Mouse (Mus musculus) heart, adult 2 months (tissue): Measurements from ENCODE around the gene Gm4881. TPM values are rescaled to one million over a fixed set of nuclear protein-coding genes. Genes with fewer than 3 reads are reported as not detected.

ENCODE experiments used
- DNase-seq, 2 experiments: peaks; one replicate each; pipeline ENCODE4 v3.0.0; 2021
- H3K27ac ChIP-seq: fragments of 200-600 bp; 2 replicates; pipeline ENCODE4 v1.8.1; 2022
- H3K27me3 ChIP-seq: fragments of 200-500 bp; 2 replicates; pipeline ENCODE4 v1.6.1; 2012; ENCODE audit warnings: mild to moderate bottlenecking, low read length, inconsistent platforms, mixed read lengths; ENCODE audit not compliant: control insufficient read depth, insufficient read depth
- H3K36me3 ChIP-seq: fragments of 200-500 bp; 2 replicates; pipeline ENCODE4 v1.6.1; 2012; ENCODE audit warnings: low read length, inconsistent platforms; ENCODE audit not compliant: control insufficient read depth, insufficient read depth
- H3K4me1 ChIP-seq: fragments of 200-500 bp; 2 replicates; pipeline ENCODE4 v1.6.1; 2011; ENCODE audit warnings: low read length; ENCODE audit not compliant: control insufficient read depth, insufficient read depth
- H3K4me3 ChIP-seq: fragments of 200-600 bp; 2 replicates; pipeline ENCODE4 v1.8.1; 2022
- H3K79me2 ChIP-seq: fragments of 200-500 bp; replicated peaks from 2 replicates; pipeline ENCODE4 v1.6.1; 2012; ENCODE audit warnings: mild to moderate bottlenecking, inconsistent platforms, low read length, moderate library complexity, mixed read lengths; ENCODE audit not compliant: control insufficient read depth, insufficient read depth
- H3K9ac ChIP-seq: fragments of 200-500 bp; 2 replicates; pipeline ENCODE4 v1.6.1; 2012; ENCODE audit warnings: low read depth, mild to moderate bottlenecking, control low read depth, inconsistent platforms, low read length, mixed read lengths
- CTCF ChIP-seq: fragments of 200-600 bp; IDR thresholded peaks from 2 replicates; pipeline ENCODE4 v1.8.1; 2022; ENCODE audit warnings: antibody characterized with exemption, mild to moderate bottlenecking, moderate library complexity
- EP300 ChIP-seq: fragments of 200-500 bp; IDR thresholded peaks from 2 replicates; pipeline ENCODE4 v1.6.1; 2011; ENCODE audit warnings: low read depth, low read length, control low read depth; ENCODE audit not compliant: insufficient read depth
- POLR2A ChIP-seq: fragments of 200-500 bp; IDR thresholded peaks from 2 replicates; pipeline ENCODE4 v1.6.1; 2011; ENCODE audit warnings: mild to moderate bottlenecking, low read depth, low read length, control low read depth; ENCODE audit not compliant: insufficient read depth
- WGBS: fragments of 180-500 bp; shearing (Covaris S2); methylation state at CpG from one replicate; pipeline ENCODE4 v1.1.7; 2018; 5-methylcytosine and 5-hydroxymethylcytosine counted together
- intact Hi-C: fragments of 180-260 bp; cut with DNase I; formaldehyde crosslinking; loops from one replicate; pipeline ENCODE4 v1.15.1; 2025
- long read RNA-seq: library from polyadenylated mRNA; stranded (forward); transcript quantifications from one replicate; pipeline ENCODE4 v2.0.0, GENCODE M21; 2021
- polyA plus RNA-seq: library from polyadenylated mRNA; depleted of rRNA; stranded (reverse); fragments of >200 nt; gene quantifications from 2 replicates; pipeline ENCODE4 v1.2.3, GENCODE M21; 2012; rRNA removed
- total RNA-seq, 2 experiments: library from RNA; stranded (reverse); gene quantifications; 2 replicates each; pipeline ENCODE4 v1.2.3; 2021

Gm4881 gene
- total RNA-seq: not detected
- polyA plus RNA-seq: not detected in 2 replicates
- long read RNA-seq: 0 reads

DNA sequence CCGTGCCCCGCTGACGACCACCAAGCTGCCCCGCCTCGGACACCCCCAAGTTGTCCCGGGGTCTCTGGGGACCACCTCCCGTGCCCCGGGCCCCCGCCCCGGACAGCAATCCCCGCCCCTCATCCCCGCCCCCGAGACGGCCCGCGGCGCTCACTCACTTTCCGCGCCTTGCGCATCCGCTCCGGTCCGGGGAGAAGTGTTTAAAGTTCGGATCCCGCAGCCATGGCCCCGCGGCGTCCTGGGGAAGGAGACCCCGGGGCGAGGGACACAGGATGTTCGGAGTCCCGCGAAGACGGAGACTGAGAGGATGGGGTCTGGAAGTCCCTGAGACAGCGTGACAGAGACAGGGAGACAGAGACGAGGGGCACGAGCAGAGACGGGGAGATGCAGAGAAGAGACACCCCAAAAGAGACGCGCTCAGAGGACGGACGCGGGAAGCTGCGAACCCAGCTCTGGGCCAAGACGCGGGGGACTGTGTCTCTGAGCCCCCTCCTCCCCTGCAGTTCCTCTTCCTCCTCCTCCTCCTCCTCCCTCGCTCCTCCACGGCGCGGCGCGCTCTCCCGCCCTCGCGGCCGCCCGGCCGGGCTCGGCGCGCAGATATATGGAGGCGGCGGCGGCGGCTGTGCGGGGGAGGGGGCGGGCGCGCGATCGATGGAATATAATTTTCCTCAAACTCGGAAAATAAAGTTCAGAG lies at the start of gene Gm4881:
Gm4881 (minus strand) TSS at position 238 of the 694 bp plus-strand sequence.
- H3K36me3 ChIP-seq: no peaks in the 10 kb centered on the region
- intact Hi-C loops: no loop called here
- peaks cover 36% of the 10 kb centered on the region for H3K27me3 ChIP-seq
- peak within 1 kb of the TSS; percentile 8; the same call in 1 of the 2 replicates for H3K4me3 ChIP-seq
- TF ChIP-seq EP300 (no peak), CTCF (no peak), POLR2A (no peak)
- H3K4me1 ChIP-seq: peaks cover 1% of the 10 kb centered on the region; the same call in 1 of the 2 replicates
- DNase-seq: no peak
- H3K27ac ChIP-seq: no peak within 1 kb of the TSS
- H3K9ac ChIP-seq: no peak within 1 kb of the TSS
- H3K79me2 ChIP-seq: no peaks in the 10 kb centered on the region
- WGBS: 1% methylated on average over 71 of the region's 72 CpGs

- no peak for DNase-seq
- H3K27me3 ChIP-seq: peaks cover 2% of the 10 kb centered on the region; the same call in 1 of the 2 replicates
- WGBS: 62% methylated on average over 6 of the region's 6 CpGs
- intact Hi-C loops: no loop called here
- H3K79me2 ChIP-seq: no peaks in the 10 kb centered on the region
- H3K9ac ChIP-seq: no peak overlapping the region
- H3K27ac ChIP-seq: no peak overlapping the region
- H3K4me1 ChIP-seq: no peaks in the 10 kb centered on the region
- TF ChIP-seq POLR2A (no peak), EP300 (no peak), CTCF (no peak)
- H3K4me3 ChIP-seq: no peak overlapping the region
- H3K36me3 ChIP-seq: no peaks in the 10 kb centered on the region
Measured at GRCm38 (mm10) chr7:24993081-24993480, 48.8 kb upstream of the Gm4881 start.

DNA sequence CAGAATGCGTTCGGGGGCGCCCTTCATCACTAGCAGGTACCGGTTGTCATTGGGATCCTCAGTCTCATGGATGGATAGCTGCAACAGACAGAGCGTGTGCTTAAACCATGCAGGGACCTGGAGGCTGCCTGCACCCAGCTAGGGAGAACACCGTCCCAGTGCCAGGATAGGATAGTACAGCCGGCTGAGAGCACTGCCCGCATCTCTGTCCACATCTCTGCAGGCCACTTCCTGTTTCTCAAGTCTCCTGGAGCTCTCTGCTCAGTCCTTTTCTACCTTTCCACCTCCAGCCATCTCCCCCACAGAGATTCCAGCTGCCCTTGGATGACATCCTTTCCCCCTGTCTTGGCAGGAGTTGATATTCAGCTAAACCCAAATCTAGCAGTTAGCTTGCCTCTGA lies 46.2 kb upstream of the Gm4881 start:
- H3K79me2 ChIP-seq: no peaks in the 10 kb centered on the region
- TF ChIP-seq EP300 (no peak), POLR2A (no peak), CTCF (no peak)
- no peak overlapping the region for H3K9ac ChIP-seq
- H3K27ac ChIP-seq: no peak overlapping the region
- no peak for DNase-seq
- intact Hi-C loops: no loop called here
- no peak overlapping the region for H3K4me3 ChIP-seq
- H3K27me3 ChIP-seq: peaks cover 2% of the 10 kb centered on the region; the same call in 1 of the 2 replicates
- no peaks in the 10 kb centered on the region for H3K36me3 ChIP-seq
- H3K4me1 ChIP-seq: no peaks in the 10 kb centered on the region
- WGBS: 81% methylated on average over 8 of the region's 8 CpGs

GRCm38 (mm10) chr7:24987941-24988340 lies 43.6 kb upstream of the Gm4881 start:
- intact Hi-C loops: no loop called here
- Histone ChIP-seq H3K36me3 (no peaks in the 10 kb centered on the region), H3K9ac (no peak overlapping the region), H3K27ac (no peak overlapping the region), H3K79me2 (no peaks in the 10 kb centered on the region), H3K4me3 (no peak overlapping the region), H3K27me3 (no peaks in the 10 kb centered on the region), H3K4me1 (no peaks in the 10 kb centered on the region)
- no peak for TF ChIP-seq EP300
- no peak for TF ChIP-seq CTCF
- TF ChIP-seq POLR2A: no peak
- DNase-seq: no peak
- WGBS: 69% methylated on average over 14 of the region's 14 CpGs

GRCm38 (mm10) chr7:24985799-24986198 lies 41.5 kb upstream of the Gm4881 start:
- H3K4me1 ChIP-seq: no peaks in the 10 kb centered on the region
- no peak for DNase-seq
- no peaks in the 10 kb centered on the region for H3K36me3 ChIP-seq
- TF ChIP-seq CTCF (peak; percentile 28), EP300 (no peak), POLR2A (no peak)
- intact Hi-C loops: no loop called here
- H3K9ac ChIP-seq: no peak overlapping the region
- H3K4me3 ChIP-seq: no peak overlapping the region
- WGBS: 71% methylated on average over 5 of the region's 5 CpGs
- no peaks in the 10 kb centered on the region for H3K27me3 ChIP-seq
- no peak overlapping the region for H3K27ac ChIP-seq
- H3K79me2 ChIP-seq: no peaks in the 10 kb centered on the region

DNA sequence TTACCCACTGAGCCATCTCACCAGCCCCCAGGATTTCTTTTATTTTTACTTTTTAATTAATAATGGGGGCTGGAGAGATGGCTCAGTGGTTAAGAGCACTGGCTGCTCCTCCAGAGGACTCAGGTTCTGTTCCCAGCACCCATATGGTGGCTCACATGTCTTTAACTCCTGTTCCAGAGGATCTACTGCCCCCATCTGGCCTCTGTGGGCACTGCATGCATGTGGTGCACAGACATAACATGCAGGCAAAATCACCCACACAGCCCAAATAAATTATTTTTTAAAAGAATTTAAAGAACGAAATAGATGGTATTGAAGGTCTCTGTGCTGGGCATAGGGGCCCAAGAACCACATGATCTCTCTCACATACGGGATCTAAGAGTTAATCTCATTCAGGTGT lies 40.0 kb upstream of the Gm4881 start:
- Histone ChIP-seq H3K27me3 (no peaks in the 10 kb centered on the region), H3K4me3 (no peak overlapping the region), H3K9ac (no peak overlapping the region), H3K36me3 (no peaks in the 10 kb centered on the region), H3K27ac (no peak overlapping the region), H3K4me1 (no peaks in the 10 kb centered on the region), H3K79me2 (no peaks in the 10 kb centered on the region)
- DNase-seq: no peak
- intact Hi-C loops: no loop called here
- no peak for TF ChIP-seq EP300
- TF ChIP-seq CTCF: peak; percentile 23; the same call in 1 of the 2 replicates
- 79% methylated on average over 2 of the region's 2 CpGs for WGBS
